Mouse (Mus musculus) heart, embryonic 11.5 days (tissue): ENCODE measurements around the gene Vps26b. TPM values are rescaled to one million over a fixed set of nuclear protein-coding genes. Genes with fewer than 3 reads are reported as not detected.

Source experiments
- ATAC-seq: fragments of 200-750 bp; cut with Nextera tagmentation; replicated peaks from 2 replicates; pipeline ENCODE4 v1.8.0; 2017; ENCODE audit warnings: moderate library complexity; ENCODE audit not compliant: insufficient number of reproducible peaks, low FRiP score, low TSS enrichment
- H3K27ac ChIP-seq: fragments of 300-500 bp; sonication (generic); 2 replicates; pipeline ENCODE4 v1.5.1; 2014; ENCODE audit warnings: mild to moderate bottlenecking, low read depth, low read length
- H3K27me3 ChIP-seq: fragments of 300-500 bp; sonication (generic); 2 replicates; pipeline ENCODE4 v1.6.1; 2014; ENCODE audit warnings: mild to moderate bottlenecking, low read length, mixed read lengths; ENCODE audit not compliant: control insufficient read depth, insufficient read depth
- H3K36me3 ChIP-seq: fragments of 300-500 bp; sonication (generic); 2 replicates; pipeline ENCODE4 v1.6.1; 2014; ENCODE audit warnings: mild to moderate bottlenecking, low read length, moderate library complexity, mixed read lengths; ENCODE audit not compliant: control insufficient read depth, insufficient read depth
- H3K4me1 ChIP-seq: fragments of 300-500 bp; sonication (generic); 2 replicates; pipeline ENCODE4 v1.6.1; 2014; ENCODE audit warnings: low read length; ENCODE audit not compliant: control insufficient read depth, insufficient read depth
- H3K4me2 ChIP-seq: fragments of 300-500 bp; sonication (generic); 2 replicates; pipeline ENCODE4 v1.6.1; 2014; ENCODE audit warnings: mild to moderate bottlenecking, moderate library complexity
- H3K4me3 ChIP-seq: fragments of 300-500 bp; sonication (generic); 2 replicates; pipeline ENCODE4 v1.5.1; 2014; ENCODE audit warnings: low read depth, low read length
- H3K9ac ChIP-seq: fragments of 300-500 bp; sonication (generic); 2 replicates; pipeline ENCODE4 v1.6.1; 2014; ENCODE audit warnings: mild to moderate bottlenecking, low read depth, low read length, moderate library complexity
- H3K9me3 ChIP-seq: fragments of 300-500 bp; sonication (generic); replicated peaks from 2 replicates; pipeline ENCODE4 v1.6.1; 2016; ENCODE audit warnings: low read length; ENCODE audit not compliant: control insufficient read depth
- WGBS: fragments of 180-500 bp; shearing (Covaris S2); extraction: QIAGEN DNeasy Blood & Tissue Kit; methylation state at CpG from one replicate; pipeline ENCODE4 v1.1.7; 2014; ENCODE audit not compliant: insufficient replicate concordance; 5-methylcytosine and 5-hydroxymethylcytosine counted together
- polyA plus RNA-seq: library from polyadenylated mRNA; unstranded; fragments of >200 nt; fragmentation: Nextera tagmentation; extraction: Ambion mirVana; gene quantifications from 2 replicates; pipeline ENCODE4 v1.2.1, GENCODE M21; 2014

Vps26b gene
- 24.3 and 25.5 TPM in 2 replicates for polyA plus RNA-seq

DNA sequence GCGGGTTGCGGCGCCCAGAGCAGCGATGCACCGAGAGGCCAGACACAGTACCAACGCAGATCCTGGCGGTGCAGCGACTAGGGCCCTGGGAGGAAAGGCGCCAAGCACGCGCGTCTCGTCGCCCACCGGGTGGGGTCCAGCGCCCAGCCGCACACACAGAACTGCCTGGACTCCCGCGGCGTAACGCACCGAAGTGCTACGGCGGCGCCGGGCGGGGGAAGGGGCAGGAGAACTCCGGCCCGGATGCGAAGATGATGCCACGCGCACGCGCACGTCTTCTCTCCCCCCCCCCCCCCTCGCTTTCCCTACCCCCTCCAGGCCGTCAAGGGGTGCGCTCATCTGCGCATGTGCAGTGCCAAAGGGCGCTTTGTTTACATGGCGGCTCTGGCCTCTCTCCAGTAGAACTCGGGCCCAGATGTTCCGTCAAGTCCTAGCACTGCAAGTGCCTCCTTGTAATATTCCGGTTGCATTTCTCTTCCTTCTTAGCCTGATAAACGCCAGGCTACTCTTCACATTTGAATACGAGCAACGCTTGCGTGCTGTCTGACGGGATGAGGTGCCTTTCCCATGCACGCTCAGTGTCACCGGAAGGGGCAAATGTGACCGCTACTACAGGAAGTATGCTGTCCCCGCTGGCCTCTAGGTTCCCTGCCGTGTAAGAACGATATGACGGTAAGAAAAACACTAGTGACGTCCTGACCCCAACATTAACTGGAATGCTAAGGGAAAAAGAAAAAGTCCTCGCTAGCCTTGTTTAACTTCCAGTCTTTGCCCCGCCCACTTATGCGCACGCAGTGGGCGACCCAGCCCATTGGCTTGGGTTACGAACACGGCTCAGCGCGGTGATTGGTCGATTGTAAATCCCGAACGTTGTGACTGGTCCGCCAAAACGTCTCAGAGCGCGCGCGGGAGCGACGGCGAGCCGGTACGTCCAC lies at the start of gene Vps26b, which contains the start of gene Ncapd3:
TSS of gene Vps26b (minus strand) at position 238 of the 935 bp plus-strand sequence.
TSS of gene Ncapd3 (plus strand) at position 348 of the 935 bp plus-strand sequence.
- peaks cover 24% of the 10 kb centered on the region for H3K4me1 ChIP-seq
- peak within 1 kb of the TSS; percentile 96 for H3K4me2 ChIP-seq
- no peaks in the 10 kb centered on the region for H3K27me3 ChIP-seq
- H3K27ac ChIP-seq = peak within 1 kb of the TSS; percentile 93
- peak; percentile 93 for ATAC-seq
- H3K9me3 ChIP-seq = no peaks in the 10 kb centered on the region
- H3K4me3 ChIP-seq = peak within 1 kb of the TSS; percentile 98
- under 1% methylated on average over 73 of the region's 80 CpGs for WGBS
- no peaks in the 10 kb centered on the region for H3K36me3 ChIP-seq
- peak within 1 kb of the TSS; percentile 96 for H3K9ac ChIP-seq

DNA sequence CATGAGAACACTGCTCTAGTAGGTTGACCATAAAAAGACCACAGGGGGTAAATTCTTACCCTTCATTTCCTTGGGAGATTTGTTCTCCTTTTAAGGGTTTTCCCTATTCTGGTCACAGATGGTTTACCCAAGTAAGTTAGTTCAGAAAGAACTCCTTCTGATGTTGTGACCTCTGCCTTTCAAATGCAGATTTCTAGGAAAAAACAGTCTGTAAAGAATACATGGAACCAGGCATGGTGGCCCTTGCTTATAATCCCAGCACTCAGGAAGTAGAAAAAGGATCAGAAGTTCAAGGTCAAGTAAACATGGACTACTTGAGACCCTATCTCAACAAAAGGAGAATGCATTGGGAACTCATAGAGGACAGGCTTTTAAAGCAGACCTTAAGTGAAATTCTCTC lies 45.9 kb upstream of the Vps26b start:
- Histone ChIP-seq H3K4me3 (no peak overlapping the region), H3K4me2 (no peak overlapping the region), H3K9ac (no peak overlapping the region), H3K9me3 (no peaks in the 10 kb centered on the region), H3K27me3 (no peaks in the 10 kb centered on the region), H3K36me3 (peaks cover 31% of the 10 kb centered on the region), H3K27ac (no peak overlapping the region), H3K4me1 (0 out of 2 replicates have a peak, but pooled peaks cover 2% of the 10 kb centered on the region)
- no peak for ATAC-seq

DNA sequence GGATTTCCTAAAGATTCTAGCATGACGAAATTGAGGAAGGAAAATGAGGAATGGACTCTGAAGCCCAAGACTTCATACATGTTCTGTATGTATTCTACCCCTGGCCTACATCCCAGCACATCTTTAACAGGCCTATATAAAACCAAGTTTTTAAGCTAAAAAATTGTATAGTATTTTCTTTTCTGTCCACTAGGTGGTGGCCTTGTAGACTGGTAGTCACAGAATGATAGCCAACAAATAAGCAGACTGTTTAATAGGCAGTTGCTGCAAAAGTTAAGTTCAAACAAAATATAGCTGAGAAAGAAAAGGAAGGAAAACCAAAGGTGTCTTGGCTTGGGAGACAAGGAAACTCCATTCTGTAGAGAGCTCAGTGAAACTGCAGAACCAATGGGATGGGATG lies 44.8 kb upstream of the Vps26b start:
- Histone ChIP-seq H3K27ac (no peak overlapping the region), H3K4me3 (no peak overlapping the region), H3K9ac (no peak overlapping the region), H3K36me3 (peaks cover 36% of the 10 kb centered on the region), H3K9me3 (no peaks in the 10 kb centered on the region), H3K27me3 (no peaks in the 10 kb centered on the region), H3K4me2 (no peak overlapping the region), H3K4me1 (0 out of 2 replicates have a peak, but pooled peaks cover 2% of the 10 kb centered on the region)
- no peak for ATAC-seq
- 68% methylated on average over 1 of the region's 1 CpGs for WGBS

DNA sequence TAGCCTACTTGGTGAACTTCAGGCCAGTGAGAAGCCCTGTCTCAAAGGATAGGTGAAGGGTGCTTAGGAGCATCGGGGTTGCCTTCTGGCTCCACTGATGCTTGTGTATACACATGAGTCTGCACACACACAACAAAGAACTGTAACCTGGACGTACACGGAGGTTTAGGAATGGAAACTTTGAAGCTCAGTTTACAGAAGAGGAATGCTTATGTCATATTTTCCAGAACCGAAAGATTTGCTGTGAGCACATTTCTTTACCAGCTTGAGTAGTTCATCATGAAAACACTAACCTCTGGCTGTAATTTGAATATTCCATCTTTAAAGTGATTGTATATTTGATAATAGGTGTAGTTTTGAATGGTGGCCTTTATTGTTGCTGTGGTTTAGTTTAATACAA lies 41.0 kb upstream of the Vps26b start:
- no peak overlapping the region for H3K4me2 ChIP-seq
- no peaks in the 10 kb centered on the region for H3K9me3 ChIP-seq
- no peak overlapping the region for H3K4me3 ChIP-seq
- no peak overlapping the region for H3K27ac ChIP-seq
- ATAC-seq = no peak
- H3K4me1 ChIP-seq = 0 out of 2 replicates have a peak, but pooled peaks cover 2% of the 10 kb centered on the region
- no peak overlapping the region for H3K9ac ChIP-seq
- WGBS = 87% methylated on average over 4 of the region's 4 CpGs
- no peaks in the 10 kb centered on the region for H3K27me3 ChIP-seq
- H3K36me3 ChIP-seq = peaks cover 38% of the 10 kb centered on the region

DNA sequence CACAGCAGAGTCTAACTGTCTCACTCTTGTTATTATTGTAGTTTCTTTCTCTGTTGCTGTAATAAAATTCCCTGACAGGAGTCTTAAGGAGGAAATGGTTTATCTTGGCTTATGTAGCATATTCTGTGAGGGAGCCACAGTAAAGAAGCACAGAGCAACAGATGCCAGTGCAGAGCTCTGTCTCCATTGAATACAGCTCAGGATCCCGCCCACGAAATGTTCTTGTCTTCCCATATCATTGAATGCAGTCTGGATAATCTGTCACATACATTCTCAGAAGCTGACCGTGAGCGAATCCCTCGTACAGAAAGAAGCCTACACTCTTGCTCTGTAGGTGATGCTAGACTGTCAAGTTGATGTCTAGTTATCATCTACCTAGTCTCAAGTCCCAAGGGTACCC lies 28.5 kb upstream of the Vps26b start:
- peaks cover 39% of the 10 kb centered on the region for H3K36me3 ChIP-seq
- no peaks in the 10 kb centered on the region for H3K27me3 ChIP-seq
- no peak overlapping the region for H3K4me3 ChIP-seq
- no peak overlapping the region for H3K9ac ChIP-seq
- 94% methylated on average over 5 of the region's 5 CpGs for WGBS
- no peak overlapping the region for H3K4me2 ChIP-seq
- ATAC-seq = no peak
- H3K27ac ChIP-seq = no peak overlapping the region
- no peaks in the 10 kb centered on the region for H3K4me1 ChIP-seq
- no peaks in the 10 kb centered on the region for H3K9me3 ChIP-seq

DNA sequence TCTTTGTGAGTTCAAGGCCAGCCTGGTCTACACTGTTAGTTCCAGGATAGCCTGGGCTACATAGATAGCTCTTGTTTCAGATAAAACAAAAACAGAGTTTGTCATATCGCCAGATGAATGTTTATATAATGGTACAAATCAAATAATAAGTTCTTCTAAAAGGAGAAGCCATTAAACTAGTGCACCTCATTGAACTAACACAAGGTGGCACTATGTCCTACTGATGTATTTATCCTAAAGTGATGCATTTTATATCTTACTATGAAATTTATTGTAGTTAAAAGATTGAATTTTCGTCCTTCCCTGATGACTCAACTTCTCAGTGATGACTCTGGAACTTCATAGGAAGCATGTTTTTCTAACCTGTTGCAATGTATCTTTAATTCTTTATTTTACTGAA lies 19.6 kb upstream of the Vps26b start:
- peaks cover 32% of the 10 kb centered on the region for H3K36me3 ChIP-seq
- H3K4me2 ChIP-seq = no peak overlapping the region
- H3K4me3 ChIP-seq = no peak overlapping the region
- no peaks in the 10 kb centered on the region for H3K9me3 ChIP-seq
- H3K27ac ChIP-seq = no peak overlapping the region
- H3K4me1 ChIP-seq = no peaks in the 10 kb centered on the region
- H3K27me3 ChIP-seq = no peaks in the 10 kb centered on the region
- ATAC-seq = no peak
- 86% methylated on average over 2 of the region's 2 CpGs for WGBS
- H3K9ac ChIP-seq = no peak overlapping the region

DNA sequence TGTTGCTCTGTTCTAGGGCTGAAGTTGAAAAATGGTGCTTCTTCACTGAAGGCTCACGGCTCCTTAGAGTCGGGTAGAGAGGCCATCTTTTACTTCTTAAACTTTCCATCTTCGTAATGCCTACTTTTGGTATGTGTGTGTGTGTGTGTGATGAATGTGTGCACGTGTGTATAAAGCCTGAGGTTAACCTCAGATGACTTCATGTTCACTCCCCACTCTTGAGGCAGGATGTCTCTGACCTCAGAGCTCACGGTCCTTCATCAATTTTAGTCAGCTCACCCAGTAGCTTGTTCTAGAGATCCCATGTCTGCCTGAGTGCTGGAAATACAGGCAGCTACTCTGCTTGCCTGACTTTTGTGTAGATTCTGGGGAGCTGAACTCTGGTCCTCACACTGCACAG lies 14.0 kb upstream of the Vps26b start:
- Histone ChIP-seq H3K9ac (no peak overlapping the region), H3K27me3 (no peaks in the 10 kb centered on the region), H3K27ac (no peak overlapping the region), H3K4me1 (no peaks in the 10 kb centered on the region), H3K4me3 (no peak overlapping the region), H3K4me2 (no peak overlapping the region), H3K36me3 (peaks cover 24% of the 10 kb centered on the region), H3K9me3 (no peaks in the 10 kb centered on the region)
- WGBS = 90% methylated on average over 5 of the region's 5 CpGs
- ATAC-seq = no peak

DNA sequence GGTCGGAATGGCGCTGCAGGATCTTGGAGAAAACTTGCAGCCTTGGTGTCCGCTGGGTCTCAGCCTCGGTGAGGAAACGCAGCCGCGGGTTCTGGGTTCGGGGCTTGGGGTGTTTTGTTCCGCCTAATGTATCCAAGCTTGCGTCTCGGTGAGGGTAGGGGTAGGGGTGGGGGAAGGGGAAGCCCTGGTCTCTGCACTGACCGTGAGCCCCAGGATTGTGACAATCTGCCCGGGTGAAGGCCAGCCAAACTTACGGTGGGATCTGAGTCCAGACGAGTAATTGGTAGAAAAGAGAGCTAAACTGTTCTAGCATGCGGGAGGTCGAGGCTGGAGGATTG lies 867 bp upstream of the Vps26b start:
- H3K9ac ChIP-seq = peak overlapping the region; percentile 96
- peak overlapping the region; percentile 96 for H3K4me2 ChIP-seq
- H3K9me3 ChIP-seq = no peaks in the 10 kb centered on the region
- H3K27ac ChIP-seq = peak overlapping the region; percentile 93; the same call in 1 of the 2 replicates
- H3K4me3 ChIP-seq = peak overlapping the region; percentile 98
- peaks cover 24% of the 10 kb centered on the region for H3K4me1 ChIP-seq
- ATAC-seq = peak; percentile 16
- no peaks in the 10 kb centered on the region for H3K36me3 ChIP-seq
- no peaks in the 10 kb centered on the region for H3K27me3 ChIP-seq
- under 1% methylated on average over 17 of the region's 17 CpGs for WGBS
